Mouse (Mus musculus) layer of hippocampus, postnatal 10 days (tissue): ENCODE measurements at regions not wholly inside any gene's neighbourhood (a gene's known extent, or its start where the extent isn't known, plus 50 kb on each side); places are given as distances from the start of the nearest gene placed in this dataset.

Experiments used
- DNase-seq, 2 experiments: peaks; one replicate each; pipeline ENCODE4 v3.0.0; 2021; ENCODE audit warnings: low spot score in 2 of 2

GRCm38 (mm10) chr11:31746939-31747338, 75.3 kb upstream of the Bod1 start:
- DNase-seq: no peak

- DNase-seq: no peak
These were observed 76.7 kb upstream of the Bod1 start for GRCm38 (mm10) chr11:31748275-31748815.

- no peak for DNase-seq
These were observed 79.6 kb upstream of the Bod1 start for GRCm38 (mm10) chr11:31751274-31751673.

GRCm38 (mm10) chr11:31753211-31753610, 81.5 kb upstream of the Bod1 start:
- no peak for DNase-seq

- DNase-seq: no peak
These were observed 82.1 kb upstream of the Bod1 start for GRCm38 (mm10) chr11:31753711-31754161.

GRCm38 (mm10) chr11:31754416-31754815, 82.7 kb upstream of the Bod1 start:
- DNase-seq: no peak

- DNase-seq: no peak
These were observed 84.2 kb upstream of the Bod1 start for GRCm38 (mm10) chr11:31755858-31756257.

- no peak for DNase-seq
These were observed 84.9 kb upstream of the Bod1 start for GRCm38 (mm10) chr11:31756355-31757145.

GRCm38 (mm10) chr11:31759868-31760765, 88.4 kb upstream of the Bod1 start:
- peak in 1 of 2 experiments; percentile 47 for DNase-seq

- no peak for DNase-seq
These were observed 92.2 kb upstream of the Bod1 start for GRCm38 (mm10) chr11:31763856-31764255.

GRCm38 (mm10) chr11:31766296-31766695, 94.6 kb upstream of the Bod1 start:
- DNase-seq: no peak

- no peak for DNase-seq
These were observed 96.2 kb upstream of the Bod1 start for GRCm38 (mm10) chr11:31767727-31768495.

- DNase-seq: peak; percentile 59 to 61
These were observed 98.3 kb upstream of the Bod1 start for GRCm38 (mm10) chr11:31769804-31770654.

GRCm38 (mm10) chr11:31770881-31771280, 99.2 kb upstream of the Bod1 start:
- DNase-seq: peak; percentile 34 to 47

GRCm38 (mm10) chr11:31771491-31772439, 100.1 kb upstream of the Bod1 start:
- no peak for DNase-seq

- DNase-seq: no peak
These were observed 94.5 kb upstream of the Cpeb4 start for GRCm38 (mm10) chr11:31777531-31777930.

- no peak for DNase-seq
These were observed 93.2 kb upstream of the Cpeb4 start for GRCm38 (mm10) chr11:31778766-31779165.

GRCm38 (mm10) chr11:31779267-31779666, 92.7 kb upstream of the Cpeb4 start:
- DNase-seq: no peak

- no peak for DNase-seq
These were observed 91.0 kb upstream of the Cpeb4 start for GRCm38 (mm10) chr11:31780969-31781368.
